Mouse (Mus musculus) hindbrain, embryonic 14.5 days (tissue): ENCODE data around the gene Pkd1. TPM values are rescaled to one million over a fixed set of nuclear protein-coding genes. Genes with fewer than 3 reads are reported as not detected.

Experiments used
- ATAC-seq: fragments of 200-750 bp; cut with Nextera tagmentation; 2 replicates; pipeline ENCODE4 v1.8.0; 2017; ENCODE audit warnings: moderate number of reproducible peaks, mild to moderate bottlenecking, moderate TSS enrichment, moderate library complexity; ENCODE audit not compliant: low FRiP score
- DNase-seq: peaks from one replicate; pipeline ENCODE4 v3.0.0-alpha.2; 2015; ENCODE audit warnings: low spot score
- H3K27ac ChIP-seq: fragments of 300-500 bp; sonication (generic); 2 replicates; pipeline ENCODE4 v1.5.1; 2014; ENCODE audit warnings: mild to moderate bottlenecking, moderate library complexity
- H3K27me3 ChIP-seq: fragments of 300-500 bp; sonication (generic); 2 replicates; pipeline ENCODE4 v1.6.1; 2014; ENCODE audit warnings: mild to moderate bottlenecking, low read length, mixed read lengths; ENCODE audit not compliant: control insufficient read depth, insufficient read depth
- H3K36me3 ChIP-seq: fragments of 300-500 bp; sonication (generic); replicated peaks from 2 replicates; pipeline ENCODE4 v1.6.1; 2014; ENCODE audit not compliant: control insufficient read depth, insufficient read depth
- H3K4me1 ChIP-seq: fragments of 300-500 bp; sonication (generic); replicated peaks from 2 replicates; pipeline ENCODE4 v1.6.1; 2014; ENCODE audit warnings: antibody characterized with exemption, low read length, mixed read lengths; ENCODE audit not compliant: control insufficient read depth, insufficient read depth
- H3K4me2 ChIP-seq: fragments of 300-500 bp; sonication (generic); replicated peaks from 2 replicates; pipeline ENCODE4 v1.6.1; 2014; ENCODE audit warnings: mild to moderate bottlenecking, moderate library complexity
- H3K4me3 ChIP-seq: fragments of 300-500 bp; sonication (generic); replicated peaks from 2 replicates; pipeline ENCODE4 v1.5.1; 2014; ENCODE audit warnings: mild to moderate bottlenecking, low read length
- H3K9ac ChIP-seq: fragments of 300-500 bp; sonication (generic); 2 replicates; pipeline ENCODE4 v1.6.1; 2014
- H3K9me3 ChIP-seq: fragments of 300-500 bp; sonication (generic); 2 replicates; pipeline ENCODE4 v1.6.1; 2016; ENCODE audit warnings: low read length; ENCODE audit not compliant: control insufficient read depth
- WGBS: fragments of 180-500 bp; shearing (Covaris S2); extraction: QIAGEN DNeasy Blood & Tissue Kit; methylation state at CpG from one replicate; pipeline ENCODE4 v1.1.7; 2014; 5-methylcytosine and 5-hydroxymethylcytosine counted together
- polyA plus RNA-seq: library from polyadenylated mRNA; unstranded; fragments of >200 nt; fragmentation: Nextera tagmentation; extraction: Ambion mirVana; gene quantifications from 2 replicates; pipeline ENCODE4 v1.2.1, GENCODE M21; 2014

Pkd1 gene
- polyA plus RNA-seq, 1 experiment from 2014 or later, result 30.4 TPM

DNA sequence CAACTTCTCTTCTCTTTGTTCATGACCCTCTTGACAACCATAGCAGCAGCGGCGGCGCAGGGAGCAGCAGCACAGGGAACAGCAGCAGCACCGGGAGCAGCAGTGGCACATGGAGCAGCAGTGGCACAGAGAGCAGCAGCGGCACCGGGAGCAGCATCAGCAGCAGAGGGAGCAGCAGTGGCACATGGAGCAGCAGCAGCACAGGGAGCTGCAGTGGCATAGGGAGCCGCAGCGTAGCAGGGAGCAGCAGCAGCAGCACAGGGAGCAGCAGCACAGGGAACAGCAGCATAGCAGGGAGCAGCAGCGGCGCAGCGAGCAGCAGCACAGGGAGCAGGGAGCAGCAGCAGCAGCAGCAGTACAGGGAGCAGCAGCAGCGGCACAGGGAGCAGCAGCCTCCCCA lies 5.0 kb upstream of the Pkd1 start:
- Histone ChIP-seq H3K9me3 (no peaks in the 10 kb centered on the region), H3K9ac (peak overlapping the region; percentile 34; the same call in 1 of the 2 replicates), H3K4me2 (no peak overlapping the region; the same call in 1 of the 2 replicates), H3K27ac (no peak overlapping the region), H3K36me3 (no peaks in the 10 kb centered on the region), H3K27me3 (peaks cover 7% of the 10 kb centered on the region), H3K4me3 (no peak overlapping the region), H3K4me1 (peaks cover 7% of the 10 kb centered on the region; the same call in 1 of the 2 replicates)
- WGBS, result 15% methylated on average over 12 of the region's 12 CpGs
- DNase-seq (no peak), ATAC-seq (no peak)

DNA sequence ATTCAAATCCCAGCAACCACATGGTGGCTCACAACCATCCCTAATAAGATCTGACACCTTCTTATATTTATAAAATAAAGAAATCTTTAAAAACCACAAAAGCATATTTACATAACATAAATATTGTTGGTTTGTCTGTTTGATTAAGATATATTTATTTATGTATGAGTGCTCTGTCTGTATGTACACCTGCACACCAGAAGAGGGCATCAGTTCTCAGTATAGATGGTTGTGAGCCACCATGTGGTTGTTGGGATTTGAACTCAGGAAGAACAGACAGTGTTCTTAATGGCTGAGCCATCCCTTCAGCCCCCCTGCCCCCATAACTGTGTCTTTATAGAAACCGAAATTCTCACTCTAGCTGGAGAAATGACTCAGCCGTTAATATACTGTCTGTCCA lies 4.4 kb upstream of the Pkd1 start:
- H3K4me3 ChIP-seq, result no peak overlapping the region
- no peaks in the 10 kb centered on the region for H3K9me3 ChIP-seq
- H3K9ac ChIP-seq, result no peak overlapping the region
- peaks cover 7% of the 10 kb centered on the region for H3K27me3 ChIP-seq
- no peak overlapping the region for H3K4me2 ChIP-seq
- peaks cover 7% of the 10 kb centered on the region; the same call in 1 of the 2 replicates for H3K4me1 ChIP-seq
- 89% methylated on average over 2 of the region's 2 CpGs for WGBS
- no peak for ATAC-seq
- no peak overlapping the region for H3K27ac ChIP-seq
- no peak for DNase-seq
- no peaks in the 10 kb centered on the region for H3K36me3 ChIP-seq

DNA sequence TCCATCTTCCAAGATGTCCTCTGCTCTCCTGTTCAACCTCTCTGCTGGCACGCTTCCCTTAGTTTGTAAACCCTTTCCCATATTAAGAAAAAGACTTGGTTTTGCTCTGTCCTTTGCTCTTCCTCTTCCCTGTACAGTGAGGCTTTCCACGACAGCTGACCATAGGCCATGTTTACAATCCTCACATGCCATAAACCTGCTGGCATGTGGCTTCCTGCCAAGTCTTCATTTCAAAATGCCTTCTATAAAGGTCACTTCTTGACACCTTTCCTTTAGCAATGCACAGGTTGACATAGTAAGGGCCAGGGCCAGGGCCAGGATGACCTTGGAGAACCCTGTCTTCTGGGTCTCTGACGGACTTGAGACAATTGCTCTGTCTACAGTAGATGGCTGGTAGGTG lies 3.4 kb upstream of the Pkd1 start:
- WGBS, result 89% methylated on average over 3 of the region's 3 CpGs
- no peak for DNase-seq

DNA sequence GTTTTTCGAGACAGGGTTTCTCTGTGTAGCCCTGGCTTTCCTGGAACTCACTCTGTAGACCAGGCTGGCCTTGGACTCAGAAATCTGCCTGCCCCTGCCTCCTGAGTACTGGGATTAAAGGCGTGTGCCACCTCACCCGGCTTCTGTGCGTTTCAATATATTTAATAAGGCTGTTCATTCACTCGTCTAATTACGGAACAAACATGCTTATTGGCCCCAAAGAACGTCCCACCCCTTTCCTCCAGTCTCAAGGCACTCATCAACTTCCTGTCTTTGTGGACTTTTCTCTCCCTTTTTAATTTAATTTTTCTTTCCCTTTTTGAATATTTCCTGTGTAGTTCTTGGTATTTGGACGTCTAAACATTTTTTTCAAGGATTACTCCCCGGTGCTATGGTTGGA lies 1.2 kb upstream of the Pkd1 start:
- no peak for ATAC-seq
- peaks cover 7% of the 10 kb centered on the region for H3K27me3 ChIP-seq
- peak overlapping the region; percentile 70 for H3K4me2 ChIP-seq
- 0 out of 2 replicates have a peak, but pooled peaks cover 4% of the 10 kb centered on the region for H3K36me3 ChIP-seq
- H3K4me1 ChIP-seq, result peaks cover 25% of the 10 kb centered on the region
- DNase-seq, result no peak
- no peak overlapping the region for H3K9ac ChIP-seq
- no peaks in the 10 kb centered on the region for H3K9me3 ChIP-seq
- 35% methylated on average over 9 of the region's 9 CpGs for WGBS
- H3K27ac ChIP-seq, result no peak overlapping the region
- H3K4me3 ChIP-seq, result no peak overlapping the region; the same call in 1 of the 2 replicates

More for the DNA sequence above, 3.4 kb upstream of the Pkd1 start:
- Histone ChIP-seq H3K9ac (no peak overlapping the region), H3K9me3 (no peaks in the 10 kb centered on the region), H3K4me3 (no peak overlapping the region), H3K27ac (no peak overlapping the region), H3K27me3 (peaks cover 7% of the 10 kb centered on the region), H3K36me3 (no peaks in the 10 kb centered on the region), H3K4me2 (no peak overlapping the region), H3K4me1 (peaks cover 11% of the 10 kb centered on the region)
- no peak for ATAC-seq

DNA sequence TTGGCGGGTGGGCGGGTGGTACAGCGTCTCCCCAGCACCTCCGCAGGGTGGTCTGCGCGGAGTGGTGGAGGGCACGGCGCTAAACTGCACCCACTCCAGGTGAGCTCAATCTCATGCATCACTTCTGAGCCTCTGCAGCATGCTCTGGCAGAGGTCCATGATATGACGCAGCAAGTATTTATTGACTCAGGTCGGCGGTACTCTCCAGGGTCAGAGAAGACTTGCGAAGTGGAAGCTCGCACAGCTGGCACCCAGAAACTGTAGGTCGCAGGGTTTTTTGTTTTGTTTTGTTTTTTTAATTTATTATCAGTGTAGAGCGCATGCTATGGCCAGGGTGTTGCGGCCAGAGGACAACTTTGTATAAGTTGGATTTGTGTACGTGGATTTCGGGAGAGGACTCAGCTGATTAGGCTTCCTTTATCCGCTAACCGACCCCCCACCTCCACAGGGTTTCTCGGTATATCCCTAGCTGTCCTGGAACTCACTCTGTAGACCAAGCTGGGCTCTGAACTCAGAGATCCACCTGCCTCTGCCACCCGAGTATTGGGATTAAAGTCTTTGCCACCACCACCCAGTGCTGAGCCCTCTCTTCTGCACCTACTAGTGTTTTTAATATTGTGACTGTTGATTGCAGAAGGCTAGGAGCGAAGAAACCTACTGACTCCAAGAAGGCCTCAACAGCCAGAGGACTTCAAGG lies 565 bp upstream of the Pkd1 start:
- WGBS, result 7% methylated on average over 23 of the region's 23 CpGs
- Histone ChIP-seq H3K4me2 (peak overlapping the region; percentile 70), H3K9ac (0 out of 2 replicates have a peak overlapping the region, but pooled peaks have one; percentile 1), H3K27me3 (peaks cover 7% of the 10 kb centered on the region), H3K36me3 (0 out of 2 replicates have a peak, but pooled peaks cover 4% of the 10 kb centered on the region), H3K4me3 (peak overlapping the region; percentile 83), H3K27ac (peak overlapping the region; percentile 33; the same call in 1 of the 2 replicates), H3K4me1 (peaks cover 25% of the 10 kb centered on the region), H3K9me3 (no peaks in the 10 kb centered on the region)
- ATAC-seq (no peak), DNase-seq (no peak)

DNA sequence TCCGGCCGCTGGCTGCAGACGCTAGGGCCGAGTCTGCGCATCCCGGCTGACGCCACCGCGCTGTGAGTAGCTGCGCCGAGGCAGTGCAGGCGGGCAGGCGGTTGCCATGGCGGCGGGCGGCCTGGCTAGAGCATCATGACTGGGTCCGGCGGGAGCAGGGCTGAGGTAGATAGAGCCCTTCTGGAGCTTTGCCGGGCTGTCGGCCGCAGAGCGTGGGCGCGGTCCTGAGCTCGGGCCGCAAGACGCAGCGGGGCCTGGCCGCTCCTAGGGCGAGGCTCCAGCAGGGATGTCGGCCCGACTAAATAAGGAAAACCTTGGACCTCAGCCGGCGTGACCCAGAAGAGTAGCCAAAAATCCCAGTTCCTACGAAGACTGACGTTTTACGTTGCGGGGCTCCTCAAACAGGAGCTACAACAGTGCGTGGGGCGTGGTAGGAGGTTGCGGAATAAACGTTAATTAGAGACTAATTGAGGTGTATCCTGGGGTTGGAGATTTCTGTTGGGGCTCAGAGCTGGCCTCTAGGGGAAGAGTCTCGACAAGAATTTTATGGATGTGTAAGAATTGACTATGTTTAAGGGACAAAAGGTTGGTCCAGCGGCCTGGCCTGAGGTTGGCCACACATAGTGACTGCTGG lies 899 bp downstream of the Pkd1 start:
- WGBS, result under 1% methylated on average over 44 of the region's 44 CpGs
- Histone ChIP-seq H3K36me3 (0 out of 2 replicates have a peak, but pooled peaks cover 4% of the 10 kb centered on the region), H3K9ac (peak overlapping the region; percentile 95), H3K27me3 (peaks cover 7% of the 10 kb centered on the region), H3K4me1 (peaks cover 29% of the 10 kb centered on the region), H3K9me3 (no peaks in the 10 kb centered on the region), H3K4me3 (peak overlapping the region; percentile 83), H3K27ac (peak overlapping the region; percentile 94), H3K4me2 (peak overlapping the region; percentile 70)
- ATAC-seq (peak; percentile 81), DNase-seq (peak; percentile 72)

DNA sequence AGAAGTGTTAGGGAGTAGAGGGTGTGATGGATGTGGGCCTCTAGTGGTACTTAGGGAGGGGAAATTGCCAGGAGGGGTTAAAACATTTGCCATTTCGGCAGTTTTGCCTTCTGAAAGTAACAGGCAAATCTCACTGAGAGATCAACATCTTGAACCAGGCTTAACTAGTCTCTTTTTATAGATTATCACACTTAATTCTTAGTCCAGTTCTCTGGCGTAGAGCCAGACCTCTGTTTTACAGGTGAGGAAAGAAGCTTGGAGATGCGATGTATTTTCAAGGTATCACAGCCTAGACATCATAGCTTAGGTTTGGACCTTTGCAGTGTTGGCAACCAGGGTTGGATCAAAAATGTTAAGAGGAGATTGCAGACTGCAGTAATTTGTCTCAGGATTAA lies 1.4 kb downstream of the Pkd1 start:
- DNase-seq (no peak), ATAC-seq (no peak)
- WGBS, result 48% methylated on average over 3 of the region's 3 CpGs
- Histone ChIP-seq H3K27ac (peak overlapping the region; percentile 94; the same call in 1 of the 2 replicates), H3K4me1 (peaks cover 29% of the 10 kb centered on the region), H3K4me2 (peak overlapping the region; percentile 70), H3K4me3 (peak overlapping the region; percentile 83), H3K9me3 (no peaks in the 10 kb centered on the region), H3K36me3 (0 out of 2 replicates have a peak, but pooled peaks cover 4% of the 10 kb centered on the region), H3K27me3 (peaks cover 7% of the 10 kb centered on the region), H3K9ac (peak overlapping the region; percentile 95)

DNA sequence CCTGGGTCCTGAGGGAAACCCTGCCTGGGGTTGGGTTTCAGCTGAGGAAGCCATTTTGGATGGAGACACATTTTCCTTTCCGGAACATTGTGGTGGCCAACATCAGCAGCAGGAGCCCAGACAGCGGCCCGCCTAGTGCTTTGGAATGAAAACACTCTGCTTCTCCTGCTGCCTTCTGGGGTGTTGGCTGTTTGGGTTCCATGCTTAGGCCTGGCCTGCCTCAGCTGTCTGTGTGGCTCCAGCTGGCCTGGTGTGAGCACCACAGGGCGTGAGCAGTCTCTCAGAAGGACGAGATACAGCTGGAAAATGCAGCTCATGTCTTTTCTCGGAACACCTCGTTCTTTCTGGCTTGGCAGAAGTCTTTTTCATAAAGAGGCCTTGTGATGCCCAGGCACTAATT lies 7.5 kb downstream of the Pkd1 start:
- DNase-seq, result no peak
- Histone ChIP-seq H3K27ac (no peak overlapping the region), H3K27me3 (no peaks in the 10 kb centered on the region), H3K9ac (no peak overlapping the region), H3K4me3 (no peak overlapping the region), H3K4me1 (peaks cover 29% of the 10 kb centered on the region), H3K4me2 (no peak overlapping the region), H3K9me3 (no peaks in the 10 kb centered on the region), H3K36me3 (0 out of 2 replicates have a peak, but pooled peaks cover 4% of the 10 kb centered on the region)
- WGBS, result 88% methylated on average over 7 of the region's 7 CpGs
- ATAC-seq, result no peak

DNA sequence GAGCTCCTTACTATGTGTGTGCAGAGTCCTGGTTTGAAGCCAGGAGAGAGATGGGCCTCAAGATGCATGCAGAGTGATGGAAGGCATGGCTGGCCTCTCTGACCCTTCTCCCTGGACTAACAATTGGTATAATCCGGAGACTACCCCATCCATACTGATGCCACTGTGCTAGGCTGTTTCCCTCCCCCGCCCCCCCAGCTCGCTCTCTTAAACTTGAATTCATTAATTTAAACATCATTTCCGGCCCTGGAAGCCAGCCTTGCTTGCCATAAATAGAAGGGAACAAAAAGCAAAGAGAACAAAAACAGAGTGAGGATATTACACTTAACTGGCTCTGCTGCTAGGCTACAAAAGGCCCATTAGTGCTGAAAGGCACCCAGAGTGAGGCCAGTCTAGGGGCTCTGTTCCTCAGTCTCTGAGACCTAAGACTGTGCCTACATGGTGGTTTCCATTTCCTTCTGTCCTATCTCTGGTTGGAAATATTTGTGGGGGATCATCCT lies 9.0 kb downstream of the Pkd1 start:
- DNase-seq (peak; percentile 32), ATAC-seq (peak; percentile 67; the same call in 1 of the 2 replicates)
- H3K27ac ChIP-seq, result peak overlapping the region; percentile 81
- no peaks in the 10 kb centered on the region for H3K36me3 ChIP-seq
- no peaks in the 10 kb centered on the region for H3K9me3 ChIP-seq
- H3K27me3 ChIP-seq, result no peaks in the 10 kb centered on the region
- 0 out of 2 replicates have a peak overlapping the region, but pooled peaks have one; percentile 6 for H3K4me2 ChIP-seq
- peaks cover 23% of the 10 kb centered on the region for H3K4me1 ChIP-seq
- no peak overlapping the region for H3K4me3 ChIP-seq
- H3K9ac ChIP-seq, result 0 out of 2 replicates have a peak overlapping the region, but pooled peaks have one; percentile 13
- WGBS, result 13% methylated on average over 4 of the region's 4 CpGs
